Mouse (Mus musculus) bone marrow macrophage, adult 2 months (primary cell): ENCODE results near the gene Ppp1r32.

ENCODE experiments used
- CTCF ChIP-seq: IDR thresholded peaks from 2 replicates; pipeline ENCODE4 v1.5.1; 2012; ENCODE audit warnings: low read depth, mild to moderate bottlenecking, low read length, moderate library complexity
- POLR2A ChIP-seq: IDR thresholded peaks from 2 replicates; pipeline ENCODE4 v1.6.1; 2012; ENCODE audit warnings: mild to moderate bottlenecking, low read depth, low read length, borderline replicate concordance

- no peak for TF ChIP-seq CTCF
- no peak for TF ChIP-seq POLR2A
Observed at GRCm38 (mm10) chr19:10424751-10425150, 58.0 kb downstream of the Ppp1r32 start.
